Mouse (Mus musculus) MEL (cell line): ENCODE measurements around the gene Babam2. TPM values are rescaled to one million over a fixed set of nuclear protein-coding genes. Genes with fewer than 3 reads are reported as not detected.

Source experiments
- DNase-seq: peaks from one replicate; pipeline ENCODE4 v3.0.0; 2011; ENCODE audit warnings: low read depth, low spot score
- H3K27ac ChIP-seq: 2 replicates; pipeline ENCODE4 v1.5.1; 2012; ENCODE audit warnings: low read depth, mild to moderate bottlenecking, control low read depth, low read length, moderate library complexity; ENCODE audit not compliant: control insufficient read depth
- H3K27me3 ChIP-seq, 2 experiments: fragments of 150-350 bp in 1 of 2; sonication (generic) in 1 of 2; 2 replicates each; pipeline ENCODE4 v1.6.1; 2012; ENCODE audit warnings: low read length in 2 of 2, mild to moderate bottlenecking in 2 of 2, improper control_type of control experiment in 1 of 2, moderate library complexity in 1 of 2; ENCODE audit not compliant: insufficient read depth in 2 of 2, control insufficient read depth in 1 of 2
- H3K36me3 ChIP-seq, 2 experiments: 2 replicates each; pipeline ENCODE4 v1.6.1; 2012 to 2014; ENCODE audit warnings: low read length in 2 of 2, improper control_type of control experiment in 1 of 2, inconsistent platforms in 1 of 2, mild to moderate bottlenecking in 1 of 2; ENCODE audit not compliant: insufficient read depth in 2 of 2, control insufficient read depth in 1 of 2
- H3K4me1 ChIP-seq, 2 experiments: fragments of 150-350 bp in 1 of 2; sonication (generic) in 1 of 2; 2 replicates each; pipeline ENCODE4 v1.6.1; 2012; ENCODE audit warnings: low read length in 2 of 2, improper control_type of control experiment in 1 of 2, mild to moderate bottlenecking in 1 of 2; ENCODE audit not compliant: insufficient read depth in 2 of 2, control insufficient read depth in 1 of 2
- H3K4me3 ChIP-seq, 2 experiments: fragments of 150-350 bp in 1 of 2; sonication (generic) in 1 of 2; 2 replicates each; pipeline ENCODE4 v1.5.1; 2012; ENCODE audit warnings: low read depth in 2 of 2, low read length in 2 of 2, mild to moderate bottlenecking in 2 of 2, moderate library complexity in 2 of 2, control low read depth in 1 of 2, improper control_type of control experiment in 1 of 2; ENCODE audit not compliant: control insufficient read depth in 1 of 2, insufficient read depth in 1 of 2
- H3K79me2 ChIP-seq: 2 replicates; pipeline ENCODE4 v1.6.1; 2012; ENCODE audit warnings: mild to moderate bottlenecking, low read length, moderate library complexity; ENCODE audit not compliant: control insufficient read depth, poor library complexity, insufficient read depth
- H3K9ac ChIP-seq: 2 replicates; pipeline ENCODE4 v1.6.1; 2012; ENCODE audit warnings: low read depth, mild to moderate bottlenecking, control low read depth, low read length, moderate library complexity; ENCODE audit not compliant: control insufficient read depth, poor library complexity, severe bottlenecking
- H3K9me3 ChIP-seq: fragments of 150-350 bp; sonication (generic); replicated peaks from 2 replicates; pipeline ENCODE4 v1.6.1; 2012; ENCODE audit warnings: mild to moderate bottlenecking, low read length, improper control_type of control experiment, moderate library complexity; ENCODE audit not compliant: insufficient read depth
- BHLHE40 ChIP-seq: IDR thresholded peaks from 2 replicates; pipeline ENCODE4 v1.6.1; 2012; ENCODE audit warnings: low read depth, mild to moderate bottlenecking, inconsistent platforms, low read length, improper control_type of control experiment, borderline replicate concordance
- CHD1 ChIP-seq: IDR thresholded peaks from 2 replicates; pipeline ENCODE4 v1.6.1; 2012; ENCODE audit warnings: low read depth, mild to moderate bottlenecking, inconsistent platforms, low read length, improper control_type of control experiment
- CHD2 ChIP-seq: IDR thresholded peaks from 2 replicates; pipeline ENCODE4 v1.6.1; 2011; ENCODE audit warnings: low read length, improper control_type of control experiment
- E2F4 ChIP-seq: IDR thresholded peaks from 2 replicates; pipeline ENCODE4 v1.6.1; 2011; ENCODE audit warnings: low read depth, low read length, improper control_type of control experiment, borderline replicate concordance
- ETS1 ChIP-seq: IDR thresholded peaks from 2 replicates; pipeline ENCODE4 v1.6.1; 2012; ENCODE audit warnings: low read depth, mild to moderate bottlenecking, inconsistent platforms, low read length, improper control_type of control experiment, moderate library complexity
- GATA1 ChIP-seq: IDR thresholded peaks from 2 replicates; pipeline ENCODE4 v1.6.1; 2011; ENCODE audit warnings: low read depth, low read length, improper control_type of control experiment
- JUND ChIP-seq: IDR thresholded peaks from 2 replicates; pipeline ENCODE4 v1.6.1; 2011; ENCODE audit warnings: low read depth, mild to moderate bottlenecking, improper control_type of control experiment, low read length
- KAT2A ChIP-seq: conservative IDR thresholded peaks from 2 replicates; pipeline ENCODE4 v1.6.1; 2012; ENCODE audit warnings: low read depth, low read length, improper control_type of control experiment, inconsistent platforms
- MAZ ChIP-seq: IDR thresholded peaks from 2 replicates; pipeline ENCODE4 v1.6.1; 2012; ENCODE audit warnings: low read depth, mild to moderate bottlenecking, inconsistent platforms, low read length, improper control_type of control experiment
- MEF2A ChIP-seq: IDR thresholded peaks from 2 replicates; pipeline ENCODE4 v1.6.1; 2014; ENCODE audit warnings: low read depth, mild to moderate bottlenecking, inconsistent platforms, low read length, improper control_type of control experiment; ENCODE audit not compliant: poor library complexity, insufficient replicate concordance, severe bottlenecking; ENCODE audit errors: extremely low read depth
- MXI1 ChIP-seq: IDR thresholded peaks from 2 replicates; pipeline ENCODE4 v1.6.1; 2011; ENCODE audit warnings: mild to moderate bottlenecking, low read depth, low read length, improper control_type of control experiment
- MYB ChIP-seq: IDR thresholded peaks from 2 replicates; pipeline ENCODE4 v1.6.1; 2011; ENCODE audit warnings: mild to moderate bottlenecking, low read depth, low read length, improper control_type of control experiment
- MYC ChIP-seq: IDR thresholded peaks from 2 replicates; pipeline ENCODE4 v1.6.1; 2011; ENCODE audit warnings: low read depth, mild to moderate bottlenecking, low read length, improper control_type of control experiment, moderate library complexity
- POLR2AphosphoS5 ChIP-seq: IDR thresholded peaks from 2 replicates; pipeline ENCODE4 v1.6.1; 2012; ENCODE audit warnings: low read depth, borderline replicate concordance, mild to moderate bottlenecking, inconsistent platforms, low read length, moderate library complexity, mixed read lengths
- RAD21 ChIP-seq: IDR thresholded peaks from 2 replicates; pipeline ENCODE4 v1.6.1; 2011; ENCODE audit warnings: mild to moderate bottlenecking, low read depth, low read length, improper control_type of control experiment
- RCOR1 ChIP-seq: IDR thresholded peaks from 2 replicates; pipeline ENCODE4 v1.6.1; 2012; ENCODE audit warnings: low read depth, mild to moderate bottlenecking, inconsistent platforms, low read length, improper control_type of control experiment
- TAL1 ChIP-seq: IDR thresholded peaks from 2 replicates; pipeline ENCODE4 v1.6.1; 2012; ENCODE audit warnings: mild to moderate bottlenecking, inconsistent platforms, low read length, moderate library complexity, mixed read lengths
- TBP ChIP-seq: IDR thresholded peaks from 2 replicates; pipeline ENCODE4 v1.8.0; 2011; ENCODE audit warnings: low read depth, low read length, improper control_type of control experiment
- TCF12 ChIP-seq: IDR thresholded peaks from 2 replicates; pipeline ENCODE4 v1.6.1; 2014; ENCODE audit warnings: low read depth, mild to moderate bottlenecking, inconsistent platforms, low read length, improper control_type of control experiment, moderate library complexity
- ZC3H11A ChIP-seq: IDR thresholded peaks from 2 replicates; pipeline ENCODE4 v1.6.1; 2012; ENCODE audit warnings: low read depth, mild to moderate bottlenecking, inconsistent platforms, low read length, improper control_type of control experiment
- ZKSCAN1 ChIP-seq: IDR thresholded peaks from 2 replicates; pipeline ENCODE4 v1.6.1; 2012; ENCODE audit warnings: low read depth, mild to moderate bottlenecking, inconsistent platforms, low read length, improper control_type of control experiment, moderate library complexity
- ZMIZ1 ChIP-seq: IDR thresholded peaks from 2 replicates; pipeline ENCODE4 v1.6.1; 2012; ENCODE audit warnings: low read depth, mild to moderate bottlenecking, inconsistent platforms, low read length, improper control_type of control experiment, moderate library complexity
- ZNF384 ChIP-seq: IDR thresholded peaks from 2 replicates; pipeline ENCODE4 v1.6.1; 2012; ENCODE audit warnings: low read depth, mild to moderate bottlenecking, inconsistent platforms, low read length, improper control_type of control experiment
- polyA plus RNA-seq, 2 experiments: library from polyadenylated mRNA; stranded (reverse) in 1 of 2; unstranded in 1 of 2; fragments of >175 nt in 1 of 2; fragments of >200 nt in 1 of 2; gene quantifications; 2 replicates each; pipeline versions ENCODE4 v1.2.1 to v1.2.4; 2012; ENCODE audit warnings: low replicate concordance in 2 of 2, low read depth in 1 of 2; ENCODE audit not compliant: insufficient read length in 2 of 2, insufficient read depth in 1 of 2, missing spikeins in 1 of 2
- total RNA-seq: library from RNA; depleted of rRNA; stranded (reverse); fragments of 300-350 nt; gene quantifications from 2 replicates; pipeline ENCODE4 v1.2.3, GENCODE M21; 2012

Gene Babam2
- total and polyA plus RNA-seq, 3 experiments = 43.3 to 86.6 TPM; not detected in 1

- no peaks in the 10 kb centered on the region for H3K79me2 ChIP-seq
- DNase-seq = no peak
- no peak overlapping the region for H3K27ac ChIP-seq
- no peaks in the 10 kb centered on the region for H3K9me3 ChIP-seq
- no peaks in the 10 kb centered on the region for H3K27me3 ChIP-seq
- peaks cover 21 to 24% of the 10 kb centered on the region in 2 experiments for H3K4me1 ChIP-seq
- no peak overlapping the region for H3K9ac ChIP-seq
- H3K4me3 ChIP-seq = no peak overlapping the region
- H3K36me3 ChIP-seq = peaks cover 0 to 29% of the 10 kb centered on the region in 2 experiments; a peak in 2 of 4 replicates
- TF ChIP-seq TAL1 = no peak
- no peak for TF ChIP-seq ZMIZ1
- no peak for TF ChIP-seq TBP
- no peak for TF ChIP-seq ZNF384
- TF ChIP-seq KAT2A = no peak
- TF ChIP-seq MEF2A = no peak
- no peak for TF ChIP-seq RCOR1
- no peak for TF ChIP-seq TCF12
- no peak for TF ChIP-seq E2F4
- no peak for TF ChIP-seq MXI1
- TF ChIP-seq CHD1 = no peak
- TF ChIP-seq ZC3H11A = no peak
- no peak for TF ChIP-seq MYB
- TF ChIP-seq ZKSCAN1 = no peak
- TF ChIP-seq POLR2AphosphoS5 = no peak
- TF ChIP-seq RAD21 = no peak
- TF ChIP-seq MAZ = no peak
- TF ChIP-seq BHLHE40 = no peak
Measured at GRCm38 (mm10) chr5:31827304-31827703, 129.8 kb downstream of the Babam2 start.

GRCm38 (mm10) chr5:31827896-31828295, 130.4 kb downstream of the Babam2 start:
- peaks cover 0 to 32% of the 10 kb centered on the region in 2 experiments; a peak in 2 of 4 replicates for H3K36me3 ChIP-seq
- H3K4me1 ChIP-seq = peaks cover 21 to 26% of the 10 kb centered on the region in 2 experiments
- no peaks in the 10 kb centered on the region for H3K79me2 ChIP-seq
- H3K4me3 ChIP-seq = no peak overlapping the region
- H3K27ac ChIP-seq = no peak overlapping the region; the same call in 1 of the 2 replicates
- H3K27me3 ChIP-seq = no peaks in the 10 kb centered on the region
- no peak overlapping the region for H3K9ac ChIP-seq
- no peak for TF ChIP-seq CHD2
- TF ChIP-seq RAD21 = no peak
- no peak for TF ChIP-seq GATA1
- no peak for TF ChIP-seq MYC
- TF ChIP-seq POLR2AphosphoS5 = no peak
- TF ChIP-seq MXI1 = no peak
- no peak for TF ChIP-seq ETS1
- TF ChIP-seq JUND = no peak
- TF ChIP-seq ZC3H11A = no peak
- no peak for TF ChIP-seq ZNF384
- no peak for TF ChIP-seq BHLHE40
- H3K9me3 ChIP-seq = no peaks in the 10 kb centered on the region
- no peak for DNase-seq
